Mouse (Mus musculus): Measurements from ENCODE around the gene Prkca. TPM values are rescaled to one million over a fixed set of nuclear protein-coding genes. Genes with fewer than 3 reads are reported as not detected.

Gene Prkca
- polyA plus RNA-seq, 1 experiment, result 43.2 TPM

DNA sequence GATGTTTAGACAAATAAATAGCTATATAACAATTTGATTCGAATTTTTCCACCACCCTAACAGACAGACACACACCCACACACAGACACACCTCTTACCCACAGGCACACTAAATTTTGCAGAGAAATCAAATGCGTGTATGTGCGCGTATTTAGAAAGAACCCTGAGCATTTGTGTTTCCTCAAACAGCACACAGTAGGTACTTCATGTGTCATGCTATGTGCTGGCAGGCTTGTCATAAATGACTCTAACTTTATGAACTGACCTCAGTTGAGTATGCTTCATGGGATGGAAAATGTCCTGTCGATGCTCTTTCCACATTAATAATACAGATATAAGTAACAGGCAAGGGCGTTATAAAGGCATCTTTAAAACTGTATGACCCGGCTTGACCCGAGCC, 17.8 kb downstream of the Prkca start:
- TF ChIP-seq POLR2A (IDR thresholded peaks at IDR 0.05; ENCODE audit: low read depth, low read length) (no peak), CTCF (IDR thresholded peaks at IDR 0.05; ENCODE audit: borderline replicate concordance, insufficient read depth, low read length) (no peak)
- Histone ChIP-seq H3K27ac (ENCODE audit: insufficient read depth, low read length) (no peak overlapping the region), H3K4me1 (ENCODE audit: control insufficient read depth, insufficient read depth, low read length) (no peaks in the 10 kb centered on the region), H3K4me3 (ENCODE audit: insufficient read depth, low read length) (no peak overlapping the region)

DNA sequence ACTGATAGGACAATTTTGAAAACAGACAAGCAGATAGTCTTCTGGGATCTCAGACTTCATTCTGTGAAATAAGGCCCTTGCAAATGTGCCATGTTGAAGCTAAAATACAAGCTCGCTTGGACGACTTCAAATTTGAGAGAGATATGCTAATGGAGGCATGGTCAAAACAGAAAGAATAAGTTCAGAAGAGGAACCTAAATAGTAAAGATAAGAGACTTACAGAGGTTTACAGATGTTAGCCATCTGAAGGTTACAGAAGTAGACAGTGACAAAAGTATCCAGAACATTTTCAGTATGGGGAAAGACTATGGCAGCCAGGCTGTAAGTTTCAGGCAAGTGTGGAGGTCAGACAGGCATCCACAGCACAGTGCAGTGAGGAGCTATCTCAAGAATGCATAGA, 21.6 kb downstream of the Prkca start:
- TF ChIP-seq POLR2A (IDR thresholded peaks at IDR 0.05; ENCODE audit: low read depth, low read length) (no peak), CTCF (IDR thresholded peaks at IDR 0.05; ENCODE audit: borderline replicate concordance, insufficient read depth, low read length) (no peak)
- Histone ChIP-seq H3K4me1 (ENCODE audit: control insufficient read depth, insufficient read depth, low read length) (no peaks in the 10 kb centered on the region), H3K27ac (ENCODE audit: insufficient read depth, low read length) (no peak overlapping the region), H3K4me3 (ENCODE audit: insufficient read depth, low read length) (no peak overlapping the region)

DNA sequence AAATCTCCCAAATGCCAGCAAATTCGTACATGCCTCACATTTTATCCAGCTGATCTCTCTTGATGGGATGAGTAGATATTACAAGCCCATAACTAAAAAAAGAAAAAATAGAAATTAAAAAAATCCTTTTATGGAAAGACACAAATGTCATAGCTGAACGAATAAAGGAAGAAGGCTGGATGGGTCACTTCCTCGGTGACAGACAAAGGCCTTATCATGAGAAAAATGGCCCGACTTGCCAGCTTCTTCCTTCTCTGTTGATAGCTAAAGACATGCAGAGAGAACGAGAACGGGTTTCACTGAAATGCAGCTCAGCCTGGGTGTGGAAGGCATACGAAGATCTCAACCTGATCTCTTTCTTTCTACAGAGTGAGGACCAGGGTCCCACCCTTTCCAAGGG, 23.2 kb downstream of the Prkca start:
- TF ChIP-seq CTCF (IDR thresholded peaks at IDR 0.05; ENCODE audit: borderline replicate concordance, insufficient read depth, low read length), result no peak
- no peak for TF ChIP-seq POLR2A (IDR thresholded peaks at IDR 0.05; ENCODE audit: low read depth, low read length)
- Histone ChIP-seq H3K4me3 (ENCODE audit: insufficient read depth, low read length) (no peak overlapping the region), H3K4me1 (ENCODE audit: control insufficient read depth, insufficient read depth, low read length) (no peaks in the 10 kb centered on the region), H3K27ac (ENCODE audit: insufficient read depth, low read length) (no peak overlapping the region)

DNA sequence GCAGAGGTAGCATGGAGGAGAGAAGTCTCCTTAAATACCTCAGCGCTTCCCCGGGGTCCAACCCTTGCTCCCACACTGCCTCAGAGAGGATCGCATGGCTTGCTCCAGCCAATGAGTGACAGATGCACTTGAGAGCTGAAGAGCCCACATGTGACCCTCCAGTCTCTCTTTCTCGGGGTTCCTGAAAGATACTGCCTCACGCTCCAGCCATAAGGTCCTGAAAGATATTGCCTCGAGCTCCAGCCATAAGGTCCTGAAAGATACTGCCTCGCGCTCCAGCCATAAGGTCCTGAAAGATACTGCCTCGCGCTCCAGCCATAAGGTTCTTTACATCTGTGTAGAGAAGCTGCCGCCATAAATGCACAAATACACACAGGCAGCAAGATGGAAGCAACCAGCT, 24.6 kb downstream of the Prkca start:
- H3K4me3 ChIP-seq (ENCODE audit: insufficient read depth, low read length), result no peak overlapping the region
- H3K4me1 ChIP-seq (ENCODE audit: control insufficient read depth, insufficient read depth, low read length), result no peaks in the 10 kb centered on the region
- no peak for TF ChIP-seq POLR2A (IDR thresholded peaks at IDR 0.05; ENCODE audit: low read depth, low read length)
- no peak for TF ChIP-seq CTCF (IDR thresholded peaks at IDR 0.05; ENCODE audit: borderline replicate concordance, insufficient read depth, low read length)
- H3K27ac ChIP-seq (ENCODE audit: insufficient read depth, low read length), result no peak overlapping the region

DNA sequence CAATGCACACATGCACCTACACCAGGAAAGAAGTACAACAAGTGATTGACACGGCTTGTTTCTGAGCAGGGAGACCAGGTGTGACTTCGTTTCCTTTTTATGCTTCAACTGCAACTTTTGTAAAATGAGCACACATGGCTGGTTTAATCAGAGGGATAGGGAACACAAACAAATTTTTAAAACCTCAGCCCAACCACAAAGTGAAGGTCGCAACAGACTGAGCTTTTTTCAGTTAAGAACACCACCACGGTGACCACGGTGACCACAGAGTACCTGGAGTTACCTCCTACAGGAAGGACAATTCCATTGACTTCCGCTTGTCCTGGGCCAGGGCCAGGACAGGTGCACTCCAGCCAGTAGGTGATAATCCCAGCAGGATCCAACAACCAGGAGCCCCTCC, 25.9 kb downstream of the Prkca start:
- Histone ChIP-seq H3K4me3 (ENCODE audit: insufficient read depth, low read length) (no peak overlapping the region), H3K27ac (ENCODE audit: insufficient read depth, low read length) (no peak overlapping the region), H3K4me1 (ENCODE audit: control insufficient read depth, insufficient read depth, low read length) (no peaks in the 10 kb centered on the region)
- no peak for TF ChIP-seq POLR2A (IDR thresholded peaks at IDR 0.05; ENCODE audit: low read depth, low read length)

DNA sequence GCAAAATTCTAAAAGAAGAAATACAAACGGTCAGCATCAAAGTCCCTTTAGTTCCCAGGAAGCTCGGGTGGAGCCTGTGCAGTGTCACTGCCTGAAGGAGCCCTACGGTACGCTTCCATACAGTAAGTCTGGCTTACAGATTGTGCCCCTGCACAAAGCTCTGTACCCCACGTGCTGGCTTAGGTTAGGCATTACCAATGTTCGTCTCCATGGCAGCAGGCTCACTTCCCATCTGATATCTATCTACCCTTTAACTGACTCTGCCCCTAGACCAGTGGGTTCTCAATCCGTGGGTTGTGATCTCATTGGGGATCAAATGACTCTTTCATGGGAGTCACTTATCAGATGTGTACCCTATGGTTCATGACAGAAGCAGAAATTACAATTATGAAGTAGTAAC, 28.0 kb downstream of the Prkca start:
- Histone ChIP-seq H3K27ac (ENCODE audit: insufficient read depth, low read length) (no peak overlapping the region), H3K4me3 (ENCODE audit: insufficient read depth, low read length) (no peak overlapping the region), H3K4me1 (ENCODE audit: control insufficient read depth, insufficient read depth, low read length) (no peaks in the 10 kb centered on the region)
- TF ChIP-seq CTCF (IDR thresholded peaks at IDR 0.05; ENCODE audit: borderline replicate concordance, insufficient read depth, low read length), result no peak
- no peak for TF ChIP-seq POLR2A (IDR thresholded peaks at IDR 0.05; ENCODE audit: low read depth, low read length)

DNA sequence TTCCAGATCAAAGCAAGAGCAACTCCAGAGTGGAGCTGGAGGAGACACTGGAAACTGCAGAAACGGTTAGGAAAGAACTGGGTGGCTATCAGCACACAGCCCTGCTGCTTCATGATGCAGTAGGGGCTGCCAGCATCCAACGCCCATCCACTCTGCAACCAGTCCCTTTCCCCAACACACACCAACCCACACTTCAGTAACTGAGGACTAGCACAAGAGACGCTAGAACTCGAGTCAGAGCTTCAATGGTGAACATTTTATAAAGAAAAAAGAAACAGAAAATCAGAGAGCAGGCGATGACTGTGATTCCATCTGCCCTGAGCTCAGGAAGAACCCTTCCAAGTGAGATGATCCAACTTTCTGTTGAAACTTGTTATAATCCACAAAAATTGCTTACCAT, 31.2 kb downstream of the Prkca start:
- no peak for TF ChIP-seq POLR2A (IDR thresholded peaks at IDR 0.05; ENCODE audit: low read depth, low read length)
- no peak for TF ChIP-seq CTCF (IDR thresholded peaks at IDR 0.05; ENCODE audit: borderline replicate concordance, insufficient read depth, low read length)
- H3K4me3 ChIP-seq (ENCODE audit: insufficient read depth, low read length), result no peak overlapping the region

DNA sequence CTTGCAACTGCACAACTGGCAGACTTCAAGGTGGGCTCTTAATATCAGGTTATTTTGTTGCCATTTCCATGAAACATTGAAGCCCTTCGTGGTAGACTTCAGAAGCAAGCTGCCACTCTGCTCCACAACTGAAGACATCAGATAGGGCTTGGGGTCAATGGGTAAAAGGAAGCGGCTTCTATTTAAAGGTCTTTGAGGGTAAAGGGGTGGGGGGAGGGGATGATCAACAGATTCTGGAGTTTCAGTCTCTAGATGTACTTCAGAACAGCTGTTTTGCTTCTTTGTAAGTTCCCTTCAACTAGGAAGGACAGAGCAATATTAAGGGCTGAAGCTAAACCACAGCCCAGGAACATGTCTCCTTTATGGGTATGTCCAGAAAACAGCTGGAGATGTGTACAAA, 31.8 kb downstream of the Prkca start:
- Histone ChIP-seq H3K27ac (ENCODE audit: insufficient read depth, low read length) (no peak overlapping the region), H3K4me3 (ENCODE audit: insufficient read depth, low read length) (no peak overlapping the region), H3K4me1 (ENCODE audit: control insufficient read depth, insufficient read depth, low read length) (no peaks in the 10 kb centered on the region)
- TF ChIP-seq POLR2A (IDR thresholded peaks at IDR 0.05; ENCODE audit: low read depth, low read length) (no peak), CTCF (IDR thresholded peaks at IDR 0.05; ENCODE audit: borderline replicate concordance, insufficient read depth, low read length) (no peak)

More for the DNA sequence above, 31.2 kb downstream of the Prkca start:
- Histone ChIP-seq H3K27ac (ENCODE audit: insufficient read depth, low read length) (no peak overlapping the region), H3K4me1 (ENCODE audit: control insufficient read depth, insufficient read depth, low read length) (no peaks in the 10 kb centered on the region)

DNA sequence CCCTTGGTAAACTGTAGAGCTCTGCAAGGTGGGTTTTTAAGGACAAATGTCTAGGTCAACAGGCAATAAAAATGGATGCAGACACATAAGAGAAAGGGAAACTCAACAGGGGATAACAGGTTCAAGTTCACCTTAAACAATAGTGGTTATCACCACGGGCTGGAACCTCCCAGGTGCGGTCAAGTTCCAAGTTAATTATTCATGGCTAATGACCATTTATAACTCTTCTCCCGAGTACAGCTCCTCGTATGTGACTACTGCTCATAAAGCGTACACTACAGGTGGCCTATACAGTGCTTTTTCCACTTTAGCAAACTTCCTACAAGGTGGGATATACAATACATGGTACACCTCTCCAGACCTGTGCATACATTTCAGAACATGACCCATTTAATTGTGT, 33.9 kb downstream of the Prkca start:
- no peak for TF ChIP-seq POLR2A (IDR thresholded peaks at IDR 0.05; ENCODE audit: low read depth, low read length)
- no peak for TF ChIP-seq CTCF (IDR thresholded peaks at IDR 0.05; ENCODE audit: borderline replicate concordance, insufficient read depth, low read length)
- H3K4me1 ChIP-seq (ENCODE audit: control insufficient read depth, insufficient read depth, low read length), result no peaks in the 10 kb centered on the region
- no peak overlapping the region for H3K27ac ChIP-seq (ENCODE audit: insufficient read depth, low read length)
- no peak overlapping the region for H3K4me3 ChIP-seq (ENCODE audit: insufficient read depth, low read length)

DNA sequence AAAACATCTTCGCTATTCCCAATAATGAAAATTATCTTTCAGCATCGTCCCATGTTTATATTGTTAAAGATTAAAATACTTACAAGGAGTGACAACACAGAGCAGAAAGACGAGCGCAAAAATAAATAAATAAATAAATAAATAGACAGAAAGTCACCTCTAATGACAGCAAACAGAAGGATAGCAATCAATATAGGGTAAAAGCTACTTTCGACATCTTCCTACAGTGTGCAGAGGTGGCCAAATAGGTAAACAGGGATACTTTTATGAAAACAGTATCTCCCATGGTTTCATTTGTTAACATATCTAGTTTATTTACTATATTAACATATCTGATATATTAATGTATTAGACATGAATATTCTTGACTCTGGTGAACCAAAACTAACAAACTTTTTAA, 35.5 kb downstream of the Prkca start:
- H3K4me3 ChIP-seq (ENCODE audit: insufficient read depth, low read length), result no peak overlapping the region
- TF ChIP-seq POLR2A (IDR thresholded peaks at IDR 0.05; ENCODE audit: low read depth, low read length) (no peak), CTCF (IDR thresholded peaks at IDR 0.05; ENCODE audit: borderline replicate concordance, insufficient read depth, low read length) (no peak)
- H3K4me1 ChIP-seq (ENCODE audit: control insufficient read depth, insufficient read depth, low read length), result no peaks in the 10 kb centered on the region; the same call in 1 of the 2 replicates

DNA sequence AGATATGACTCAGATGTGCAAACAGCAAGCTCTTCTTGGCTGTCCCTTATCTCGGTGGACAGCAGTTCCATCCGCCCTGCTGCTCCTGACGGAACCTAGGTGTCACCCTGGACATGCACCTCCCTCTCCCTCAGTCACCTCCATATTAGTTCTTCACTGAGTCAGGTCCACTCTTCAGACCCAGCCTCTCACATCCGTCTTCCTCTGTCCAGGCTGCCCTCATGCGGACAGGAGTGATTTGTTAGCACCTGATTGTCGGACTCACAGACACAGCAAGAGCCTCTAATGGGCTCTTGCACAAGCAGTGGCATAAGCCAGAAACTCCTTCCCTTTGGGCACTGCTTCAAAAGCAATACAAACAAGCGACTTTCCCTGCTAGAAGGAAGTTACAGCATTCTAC, 36.5 kb downstream of the Prkca start:
- H3K4me1 ChIP-seq (ENCODE audit: control insufficient read depth, insufficient read depth, low read length), result no peaks in the 10 kb centered on the region; the same call in 1 of the 2 replicates
- H3K27ac ChIP-seq (ENCODE audit: insufficient read depth, low read length), result no peak overlapping the region
- TF ChIP-seq POLR2A (IDR thresholded peaks at IDR 0.05; ENCODE audit: low read depth, low read length), result no peak
- TF ChIP-seq CTCF (IDR thresholded peaks at IDR 0.05; ENCODE audit: borderline replicate concordance, insufficient read depth, low read length), result no peak
- no peak overlapping the region for H3K4me3 ChIP-seq (ENCODE audit: insufficient read depth, low read length)

More for the DNA sequence above, 35.5 kb downstream of the Prkca start:
- H3K27ac ChIP-seq (ENCODE audit: insufficient read depth, low read length), result no peak overlapping the region
